Mouse (Mus musculus) erythroid progenitor cell, adult 5-6 weeks (primary cell): ENCODE results near the gene Vwce. TPM values are rescaled to one million over a fixed set of nuclear protein-coding genes. Genes with fewer than 3 reads are reported as not detected.

Experiments used
- ATAC-seq: replicated peaks from 2 replicates; pipeline ENCODE4 v1.8.0; 2016; ENCODE audit warnings: moderate number of reproducible peaks, mild to moderate bottlenecking, moderate TSS enrichment, inconsistent platforms; ENCODE audit not compliant: poor library complexity, low FRiP score, severe bottlenecking
- total RNA-seq, 2 experiments: library from RNA; stranded (forward) in 1 of 2; stranded (reverse) in 1 of 2; fragments of 150-400 nt in 1 of 2; fragments of 186-747, 209-891 nt in 1 of 2; gene quantifications; 2 replicates each; pipeline versions ENCODE4 v1.2.3 to v1.2.4; 2015 to 2017; ENCODE audit warnings: low replicate concordance in 2 of 2

The Vwce gene
- total RNA-seq, 2 experiments from 2014 or later, result not detected

GRCm38 (mm10) chr19:10688537-10689352 is 54.7 kb downstream of the Vwce start, which contains the start of gene Vps37c:
Gene Vps37c, plus strand, starts transcription at chr19:10688735.
- peak; percentile 94 for ATAC-seq

GRCm38 (mm10) chr19:10689470-10690166 is 55.6 kb downstream of the Vwce start:
- ATAC-seq, result no peak

- ATAC-seq, result no peak
Observed at GRCm38 (mm10) chr19:10690336-10690735, 56.3 kb downstream of the Vwce start.

GRCm38 (mm10) chr19:10691121-10691520 is 57.1 kb downstream of the Vwce start:
- ATAC-seq, result no peak

DNA sequence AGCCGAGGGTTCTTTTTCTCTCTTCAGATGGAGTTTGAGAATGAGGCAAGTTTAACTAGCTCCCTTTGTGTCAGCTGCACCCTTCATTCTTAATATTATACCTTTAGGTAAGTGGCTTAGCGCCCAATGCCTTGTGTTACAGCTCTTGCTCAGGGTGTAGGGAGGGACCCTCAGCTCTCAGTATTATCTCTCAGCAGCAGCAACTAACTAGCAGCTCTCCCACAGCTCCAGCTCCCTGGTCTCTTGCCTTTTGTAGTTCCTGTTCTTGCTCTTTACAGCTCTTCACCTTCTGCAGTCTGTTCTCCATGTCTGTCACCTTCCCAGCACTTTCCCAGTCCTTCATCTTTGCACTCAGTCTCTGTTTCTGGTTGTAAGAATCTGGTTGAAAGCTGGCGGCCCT is 57.6 kb downstream of the Vwce start:
- peak; percentile 30; the same call in 1 of the 2 replicates for ATAC-seq

DNA sequence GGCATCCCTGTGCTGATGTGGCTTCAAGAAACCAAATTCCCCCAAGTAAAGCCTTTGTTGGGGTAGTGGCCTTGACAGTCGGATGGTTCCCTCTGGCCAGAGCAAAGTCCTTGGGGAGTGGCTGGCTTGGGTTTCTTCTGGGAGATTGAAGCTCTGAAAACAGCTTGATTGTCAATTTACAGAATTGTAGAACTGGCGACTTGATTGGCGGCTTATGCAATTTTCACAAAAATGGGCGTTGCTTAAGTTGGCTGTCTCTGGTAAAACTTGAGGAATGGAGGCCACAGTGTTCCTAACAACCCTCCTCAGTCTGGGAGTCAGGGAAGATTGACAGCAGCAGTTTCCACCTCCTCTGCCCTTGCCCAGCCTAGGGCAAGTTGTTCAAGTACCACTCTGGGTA is 58.3 kb downstream of the Vwce start:
- no peak for ATAC-seq

DNA sequence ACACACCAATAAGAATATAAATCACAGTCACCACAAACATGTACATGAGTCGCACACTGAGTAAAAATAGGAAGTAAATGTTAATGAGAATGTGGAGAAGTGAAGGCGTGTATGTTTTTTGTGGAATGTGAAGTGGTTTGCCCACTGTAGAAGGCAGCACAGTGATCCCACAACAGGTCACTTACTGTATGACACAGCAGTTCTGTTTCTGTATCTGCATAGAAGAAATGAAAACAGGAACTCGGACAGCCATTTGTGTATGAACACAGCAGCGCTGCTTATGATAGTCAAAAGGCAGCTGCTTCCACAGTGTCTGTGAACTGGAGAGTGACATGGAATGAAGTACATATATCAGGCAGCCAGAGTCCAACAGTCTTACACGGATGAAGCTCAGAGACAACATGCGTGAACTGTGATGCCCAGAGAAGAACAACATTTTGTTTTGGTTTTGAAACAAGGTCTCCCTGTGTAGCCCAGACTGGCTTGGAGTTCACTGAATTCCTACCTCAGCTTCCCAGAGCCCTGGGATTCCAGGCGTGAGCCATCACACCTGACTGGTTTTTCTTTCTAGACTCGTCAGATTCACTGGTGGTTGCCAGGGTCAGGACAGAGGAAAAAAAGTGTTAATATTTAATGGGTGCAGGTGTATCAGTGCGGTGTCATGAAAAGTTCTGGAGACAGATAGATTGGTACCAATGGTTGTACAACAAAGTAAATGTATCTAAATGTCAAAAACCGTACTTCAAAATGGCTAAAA is 60.1 kb downstream of the Vwce start:
- no peak for ATAC-seq

DNA sequence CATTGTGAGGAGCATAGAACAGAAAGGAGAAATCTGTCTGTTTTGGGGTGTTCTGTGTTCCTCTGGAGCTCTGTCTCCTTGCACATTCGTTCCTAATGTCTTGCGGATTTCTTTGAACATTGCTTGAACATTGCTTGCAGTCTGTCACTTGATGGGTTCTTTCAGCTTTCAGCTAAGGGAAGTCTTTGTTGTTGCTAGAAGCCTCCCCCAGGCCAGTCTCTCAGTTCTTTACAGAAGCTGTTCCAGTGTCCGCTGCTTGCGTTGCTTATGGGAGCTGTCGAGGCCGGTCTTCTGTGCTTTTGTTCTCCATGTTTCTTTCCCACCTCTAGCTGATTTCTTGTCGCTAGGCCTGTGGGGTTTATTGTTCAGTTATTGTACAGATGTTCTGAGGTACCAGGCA is 61.8 kb downstream of the Vwce start:
- ATAC-seq, result no peak

DNA sequence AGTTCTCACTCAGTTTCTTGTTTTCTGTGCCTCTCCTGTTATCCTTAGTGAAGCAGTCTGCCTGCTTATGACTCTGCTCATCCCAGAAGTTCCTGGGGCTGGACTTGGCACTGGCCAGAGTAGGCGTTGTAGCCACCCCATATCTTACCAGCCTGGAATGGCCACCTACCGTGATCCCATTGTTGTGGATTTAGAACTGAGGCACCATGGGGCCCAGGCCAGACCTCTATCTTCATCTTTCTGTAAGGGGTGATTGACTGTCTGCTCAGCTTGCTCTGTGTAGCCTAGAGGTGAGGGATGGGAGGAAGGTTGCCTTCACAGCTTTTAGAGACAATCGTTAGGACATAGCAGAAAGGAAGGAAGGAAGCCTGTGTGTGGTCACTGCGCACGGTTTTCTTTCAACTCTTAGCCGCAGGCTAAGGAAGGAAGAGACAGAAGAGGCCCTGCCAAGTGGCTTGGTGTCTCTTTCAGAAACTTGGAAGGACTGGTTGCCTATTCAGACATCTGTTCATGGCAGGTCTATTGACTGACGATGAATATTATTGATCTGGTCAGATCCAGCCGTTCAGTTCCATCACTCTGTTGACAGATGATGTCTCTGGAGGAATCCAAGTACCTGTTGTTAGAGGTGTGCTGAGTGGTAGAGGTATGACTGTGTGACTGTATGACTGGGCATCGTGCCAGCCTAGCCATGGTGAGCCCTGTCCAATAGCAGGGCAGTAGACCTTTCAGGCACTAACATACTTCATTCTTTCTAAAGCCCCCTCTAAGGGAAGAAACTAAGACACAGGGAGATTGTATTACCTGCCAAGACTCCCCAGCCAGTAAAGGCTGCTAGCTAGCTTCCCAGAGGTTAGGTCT is 64.3 kb downstream of the Vwce start:
- no peak for ATAC-seq

- no peak for ATAC-seq
Observed at GRCm38 (mm10) chr19:10699851-10700250, 65.8 kb downstream of the Vwce start.

- no peak for ATAC-seq
Observed at GRCm38 (mm10) chr19:10701013-10701726, 67.2 kb downstream of the Vwce start.

DNA sequence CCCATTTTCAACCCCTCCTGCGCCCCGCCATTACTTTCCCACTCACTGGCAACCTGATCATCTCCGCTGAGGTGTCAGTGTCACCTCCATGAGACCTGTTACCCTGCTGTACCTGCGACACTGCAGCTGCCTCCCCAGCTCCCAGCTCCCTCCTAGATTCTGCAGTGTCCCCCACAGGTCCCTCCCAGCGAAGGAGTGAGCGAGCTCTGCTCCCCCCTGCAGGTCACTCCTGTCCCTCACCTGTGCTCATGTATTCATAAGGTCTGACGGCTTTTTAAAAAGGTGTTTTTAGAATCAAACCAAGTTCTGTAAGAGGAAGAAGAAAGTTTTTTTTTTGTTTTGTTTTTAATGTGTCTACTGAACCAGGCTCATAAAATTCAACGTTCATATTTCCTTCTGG is 68.1 kb downstream of the Vwce start:
- ATAC-seq, result no peak

DNA sequence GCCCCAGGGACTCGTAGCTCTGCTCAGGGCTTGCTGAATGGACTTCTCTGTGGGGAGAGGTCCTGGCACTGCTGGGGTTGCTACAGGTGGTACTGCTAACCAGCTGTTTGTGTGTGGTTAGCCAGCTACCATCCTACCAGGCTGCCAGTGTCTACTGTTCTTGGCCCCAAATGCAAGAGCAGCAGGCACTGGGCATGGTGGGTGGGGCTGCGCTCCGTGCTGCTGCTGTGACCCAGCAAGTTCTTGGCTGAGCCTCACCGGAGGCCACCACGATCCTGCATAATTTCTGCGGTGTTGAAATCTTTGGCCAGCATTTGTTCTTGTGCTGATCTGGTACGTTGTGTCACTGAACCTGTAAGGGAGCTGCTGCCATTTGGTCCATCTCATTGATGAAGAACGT is 69.5 kb downstream of the Vwce start:
- ATAC-seq, result no peak

GRCm38 (mm10) chr19:10707087-10707875 is 73.3 kb downstream of the Vwce start:
- ATAC-seq, result no peak

DNA sequence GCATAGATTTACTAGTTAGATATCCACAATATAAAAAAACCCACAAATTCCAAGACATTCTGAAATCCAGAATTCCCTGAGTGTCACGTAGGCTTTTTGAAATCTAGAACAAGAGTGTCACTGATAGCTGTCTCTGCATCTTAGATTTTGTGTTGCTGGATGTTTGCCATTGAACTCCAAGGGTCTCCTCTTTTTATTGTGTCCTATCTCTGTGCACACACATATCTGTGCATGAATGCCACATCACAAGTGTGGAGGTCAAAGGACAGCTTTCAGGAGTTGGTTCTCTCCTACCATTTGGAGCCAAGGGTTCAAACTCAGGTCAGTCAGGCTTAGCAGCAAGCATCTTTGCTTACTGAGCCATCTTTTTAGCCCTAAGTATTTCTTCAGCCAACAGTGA is 73.9 kb downstream of the Vwce start:
- no peak for ATAC-seq

- no peak; the same call in 1 of the 2 replicates for ATAC-seq
Observed at GRCm38 (mm10) chr19:10708900-10709299, 74.9 kb downstream of the Vwce start.

GRCm38 (mm10) chr19:10709360-10710087 is 75.5 kb downstream of the Vwce start:
- peak; percentile 88 for ATAC-seq
